ENCODE assay signal across 1 mouse cellular context in the genomic region with DNA sequence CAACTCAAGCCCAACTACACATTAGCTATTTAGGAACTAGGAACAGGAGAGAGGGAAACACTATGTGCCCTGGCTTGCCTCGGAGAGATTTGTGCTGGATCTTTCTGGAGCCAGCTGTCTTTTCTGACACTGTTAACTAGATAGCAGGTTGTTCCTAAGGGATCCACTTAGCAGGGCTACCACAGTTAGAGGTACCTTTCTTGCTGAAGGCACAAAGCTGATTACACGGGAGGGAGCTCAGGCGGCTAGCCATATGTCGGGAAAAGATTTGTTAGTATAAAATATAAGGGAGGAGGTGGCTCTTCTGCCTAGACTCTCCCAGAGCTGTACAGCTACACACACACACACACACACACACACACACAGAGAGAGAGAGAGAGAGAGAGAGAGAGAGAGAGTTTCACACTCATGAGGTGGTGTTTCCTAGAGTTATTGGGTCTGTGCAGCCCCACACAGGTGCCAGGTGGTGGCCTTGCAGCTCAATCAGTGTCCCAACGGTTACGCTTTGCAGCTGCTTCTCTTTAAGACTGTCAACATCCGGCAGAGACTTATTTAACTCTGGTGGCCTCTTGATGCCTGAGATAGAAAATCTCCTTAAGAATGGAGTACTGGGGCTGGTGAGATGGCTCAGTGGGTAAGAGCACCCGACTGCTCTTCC.
TF ChIP-seq lines count a peak whose summit lies in the region.

No protein-coding gene starts in this region.

TF ChIP-seq in CH12.LX, 34 proteins besides CTCF, POLR2A, EP300 and RAD21 (continued from another document):
- TF ChIP-seq ZKSCAN1 (IDR thresholded peaks at IDR 0.05; ENCODE audit: borderline replicate concordance, low read depth, low read length) (no peak), TCF12 (IDR thresholded peaks at IDR 0.05; ENCODE audit: low read depth, low read length) (peak; percentile 99), SMC3 (IDR thresholded peaks at IDR 0.05; ENCODE audit: low read depth, low read length) (peak; percentile 39), CHD2 (IDR thresholded peaks at IDR 0.05; ENCODE audit: low read length) (peak; percentile 75), HCFC1 (IDR thresholded peaks at IDR 0.05; ENCODE audit: low read depth, low read length) (no peak; the same call in 1 of the 2 replicates), UBTF (IDR thresholded peaks at IDR 0.05; ENCODE audit: low read depth, low read length) (no peak), MAX (IDR thresholded peaks at IDR 0.05; ENCODE audit: low read length) (peak; percentile 61), POLR2AphosphoS2 (IDR thresholded peaks at IDR 0.05; ENCODE audit: low read depth, low read length) (no peak), CHD1 (IDR thresholded peaks at IDR 0.05; ENCODE audit: low read depth, low read length) (no peak), PAX5 (IDR thresholded peaks at IDR 0.05; ENCODE audit: low read length) (no peak), MAFK (IDR thresholded peaks at IDR 0.05; ENCODE audit: insufficient replicate concordance, low read length) (0 out of 2 replicates have a peak, but pooled peaks have one; percentile 12), JUN (IDR thresholded peaks at IDR 0.05; ENCODE audit: insufficient read depth, low read depth, low read length) (peak; percentile 45), KAT2A (IDR thresholded peaks at IDR 0.05; ENCODE audit: insufficient replicate concordance, low read length) (0 out of 2 replicates have a peak, but pooled peaks have one; percentile 34), ZC3H11A (IDR thresholded peaks at IDR 0.05; ENCODE audit: low read depth, low read length) (no peak), MXI1 (IDR thresholded peaks at IDR 0.05; ENCODE audit: low read depth, low read length) (0 out of 2 replicates have a peak, but pooled peaks have one; percentile 11), JUND (conservative IDR thresholded peaks at IDR 0.05; ENCODE audit: low read depth, low read length) (0 out of 2 replicates have a peak, but pooled peaks have one; percentile 18)
TF ChIP-seq in CH12.LX: peak in this region for 18.
